Mouse (Mus musculus) myocyte (in vitro differentiated cells): ENCODE results near the gene Klc4. TPM values are rescaled to one million over a fixed set of nuclear protein-coding genes. Genes with fewer than 3 reads are reported as not detected.

Source experiments
- H3K27me3 ChIP-seq: one replicate; pipeline ENCODE4 v1.6.1; 2011; ENCODE audit not compliant: control insufficient read depth, insufficient read depth, insufficient read length
- H3K36me3 ChIP-seq: one replicate; pipeline ENCODE4 v1.6.1; 2011; ENCODE audit not compliant: control insufficient read depth, insufficient read depth
- H3K4me2 ChIP-seq: one replicate; pipeline ENCODE4 v1.6.1; 2011; ENCODE audit warnings: low read depth, control low read depth
- H3K4me3 ChIP-seq: one replicate; pipeline ENCODE4 v1.5.1; 2011; ENCODE audit warnings: mild to moderate bottlenecking, control low read depth, moderate library complexity
- H3K79me2 ChIP-seq: one replicate; pipeline ENCODE4 v1.6.1; 2011; ENCODE audit not compliant: control insufficient read depth, insufficient read depth
- H3ac ChIP-seq: one replicate; pipeline ENCODE4 v1.6.1; 2011; ENCODE audit not compliant: control insufficient read depth, insufficient read length
- CEBPB ChIP-seq: IDR thresholded peaks from 2 replicates; pipeline ENCODE4 v1.6.1; 2011; ENCODE audit warnings: mild to moderate bottlenecking, moderate library complexity; ENCODE audit not compliant: poor library complexity, insufficient read depth, severe bottlenecking
- E2F4 ChIP-seq: IDR thresholded peaks from one replicate; pipeline ENCODE4 v1.6.1; 2011; ENCODE audit warnings: mild to moderate bottlenecking, control low read depth, moderate library complexity; ENCODE audit not compliant: insufficient read depth
- MAX ChIP-seq: IDR thresholded peaks from one replicate; pipeline ENCODE4 v1.6.1; 2011; ENCODE audit warnings: low read depth, mild to moderate bottlenecking, control low read depth
- MYOD1 ChIP-seq, 3 experiments: IDR thresholded peaks; one replicate each; pipeline ENCODE4 v1.6.1; 2011; ENCODE audit warnings: control low read depth in 2 of 3, low read depth in 2 of 3, mild to moderate bottlenecking in 2 of 3, moderate library complexity in 1 of 3; ENCODE audit not compliant: insufficient read length in 2 of 3, control insufficient read depth in 1 of 3
- MYOG ChIP-seq, 3 experiments: IDR thresholded peaks; one replicate each; pipeline ENCODE4 v1.6.1; 2011; ENCODE audit warnings: control low read depth in 2 of 3, low read depth in 2 of 3, mild to moderate bottlenecking in 2 of 3; ENCODE audit not compliant: insufficient read length in 2 of 3, control insufficient read depth in 1 of 3, insufficient read depth in 1 of 3
- POLR2A ChIP-seq: IDR thresholded peaks from one replicate; pipeline ENCODE4 v1.6.1; 2011; ENCODE audit warnings: low read depth, mild to moderate bottlenecking, control low read depth, moderate library complexity; ENCODE audit not compliant: insufficient read length
- POLR2AphosphoS2 ChIP-seq: IDR thresholded peaks from one replicate; pipeline ENCODE4 v1.6.1; 2011; ENCODE audit warnings: low read depth, control low read depth; ENCODE audit not compliant: insufficient read length
- REST ChIP-seq: IDR thresholded peaks from one replicate; pipeline ENCODE4 v1.6.1; 2011; ENCODE audit warnings: mild to moderate bottlenecking, control low read depth, moderate library complexity; ENCODE audit not compliant: insufficient read depth, insufficient read length
- SRF ChIP-seq: IDR thresholded peaks from one replicate; pipeline ENCODE4 v1.6.1; 2011; ENCODE audit warnings: low read depth; ENCODE audit not compliant: control insufficient read depth, insufficient read length
- TCF12 ChIP-seq: IDR thresholded peaks from one replicate; pipeline ENCODE4 v1.6.1; 2011; ENCODE audit warnings: mild to moderate bottlenecking, control low read depth; ENCODE audit not compliant: poor library complexity, insufficient read depth, severe bottlenecking
- TCF3 ChIP-seq: IDR thresholded peaks from one replicate; pipeline ENCODE4 v1.6.1; 2011; ENCODE audit warnings: low read depth, control low read depth; ENCODE audit not compliant: insufficient read length
- USF1 ChIP-seq: IDR thresholded peaks from one replicate; pipeline ENCODE4 v1.6.1; 2011; ENCODE audit warnings: low read depth, mild to moderate bottlenecking, control low read depth, moderate library complexity
- polyA plus RNA-seq: library from polyadenylated mRNA; unstranded; fragments of >200 nt; fragmentation: generic; extraction: Trizol; gene quantifications from one replicate; pipeline ENCODE4 v1.2.1, GENCODE M21; 2012; ENCODE audit warnings: missing spikeins

The Klc4 gene
- polyA plus RNA-seq, 1 experiment: 19.2 TPM

- peaks cover 12% of the 10 kb centered on the region for H3K79me2 ChIP-seq
- no peak overlapping the region for H3K4me2 ChIP-seq
- no peak overlapping the region for H3ac ChIP-seq
- TF ChIP-seq CEBPB (no peak), TCF3 (no peak), MYOG (IDR thresholded peaks at IDR 0.05; ENCODE audit: control insufficient read depth in 1 of 3, insufficient read depth in 1 of 3, insufficient read length in 2 of 3, low read depth in 2 of 3) (no peak), POLR2AphosphoS2 (no peak), SRF (no peak), E2F4 (no peak), USF1 (no peak), TCF12 (no peak), MYOD1 (IDR thresholded peaks at IDR 0.05; ENCODE audit: control insufficient read depth in 1 of 3, insufficient read length in 2 of 3, low read depth in 2 of 3) (no peak), MAX (no peak), REST (no peak), POLR2A (no peak)
- H3K27me3 ChIP-seq: no peaks in the 10 kb centered on the region
- peaks cover 3% of the 10 kb centered on the region for H3K36me3 ChIP-seq
- no peak overlapping the region for H3K4me3 ChIP-seq
Observed at GRCm38 (mm10) chr17:46667712-46668111, 21.9 kb upstream of the Klc4 start.

- H3K4me2 ChIP-seq: no peak overlapping the region
- H3ac ChIP-seq: no peak overlapping the region
- no peaks in the 10 kb centered on the region for H3K27me3 ChIP-seq
- H3K36me3 ChIP-seq: peaks cover 4% of the 10 kb centered on the region
- H3K4me3 ChIP-seq: no peak overlapping the region
- H3K79me2 ChIP-seq: no peaks in the 10 kb centered on the region
- TF ChIP-seq POLR2AphosphoS2 (no peak), MAX (no peak), USF1 (no peak), SRF (no peak), TCF3 (no peak), E2F4 (no peak), MYOD1 (IDR thresholded peaks at IDR 0.05; ENCODE audit: control insufficient read depth in 1 of 3, insufficient read length in 2 of 3, low read depth in 2 of 3) (no peak), CEBPB (no peak), POLR2A (no peak), MYOG (IDR thresholded peaks at IDR 0.05; ENCODE audit: control insufficient read depth in 1 of 3, insufficient read depth in 1 of 3, insufficient read length in 2 of 3, low read depth in 2 of 3) (no peak), REST (no peak), TCF12 (no peak)
Observed at GRCm38 (mm10) chr17:46662730-46663129, 16.9 kb upstream of the Klc4 start.

- no peak overlapping the region for H3K4me3 ChIP-seq
- H3K36me3 ChIP-seq: peaks cover 4% of the 10 kb centered on the region
- no peaks in the 10 kb centered on the region for H3K27me3 ChIP-seq
- H3K79me2 ChIP-seq: no peaks in the 10 kb centered on the region
- H3ac ChIP-seq: no peak overlapping the region
- TF ChIP-seq POLR2A (no peak), MYOD1 (IDR thresholded peaks at IDR 0.05; ENCODE audit: control insufficient read depth in 1 of 3, insufficient read length in 2 of 3, low read depth in 2 of 3) (no peak), REST (no peak), MAX (no peak), POLR2AphosphoS2 (no peak), E2F4 (no peak), MYOG (IDR thresholded peaks at IDR 0.05; ENCODE audit: control insufficient read depth in 1 of 3, insufficient read depth in 1 of 3, insufficient read length in 2 of 3, low read depth in 2 of 3) (no peak), TCF12 (no peak), CEBPB (no peak), TCF3 (no peak), SRF (no peak), USF1 (no peak)
- H3K4me2 ChIP-seq: no peak overlapping the region
Observed at GRCm38 (mm10) chr17:46661981-46662380, 16.2 kb upstream of the Klc4 start.

- TF ChIP-seq TCF12: no peak
- no peak for TF ChIP-seq E2F4
- TF ChIP-seq MYOG (IDR thresholded peaks at IDR 0.05; ENCODE audit: control insufficient read depth in 1 of 3, insufficient read depth in 1 of 3, insufficient read length in 2 of 3, low read depth in 2 of 3): no peak
- TF ChIP-seq MYOD1 (IDR thresholded peaks at IDR 0.05; ENCODE audit: control insufficient read depth in 1 of 3, insufficient read length in 2 of 3, low read depth in 2 of 3): no peak
- no peak for TF ChIP-seq CEBPB
- TF ChIP-seq USF1: no peak
- TF ChIP-seq MAX: no peak
- TF ChIP-seq POLR2A: no peak
- TF ChIP-seq POLR2AphosphoS2: no peak
- TF ChIP-seq SRF: no peak
- TF ChIP-seq REST: no peak
- no peak for TF ChIP-seq TCF3
- H3K36me3 ChIP-seq: peaks cover 4% of the 10 kb centered on the region
- no peaks in the 10 kb centered on the region for H3K79me2 ChIP-seq
- no peaks in the 10 kb centered on the region for H3K27me3 ChIP-seq
- H3K4me2 ChIP-seq: no peak overlapping the region
- H3K4me3 ChIP-seq: no peak overlapping the region
- no peak overlapping the region for H3ac ChIP-seq
Observed at GRCm38 (mm10) chr17:46661351-46661750, 15.5 kb upstream of the Klc4 start.
